Mouse (Mus musculus) forebrain, postnatal 0 days (tissue): Measurements from ENCODE around the gene Ugt1a9. TPM values are rescaled to one million over a fixed set of nuclear protein-coding genes. Genes with fewer than 3 reads are reported as not detected.
"Not testable (repeated sequence)": the region's sequence is repeated elsewhere in the genome, so short reads cannot be mapped to it uniquely, and the experiment has no call there.

ENCODE experiments used
- ATAC-seq: fragments of 200-750 bp; cut with Nextera tagmentation; 2 replicates; pipeline ENCODE4 v1.8.0; 2017; ENCODE audit warnings: mild to moderate bottlenecking, moderate library complexity
- DNase-seq: peaks from one replicate; pipeline ENCODE4 v3.0.0-alpha.2; 2015
- H3K27ac ChIP-seq: fragments of 300-500 bp; sonication (generic); 2 replicates; pipeline ENCODE4 v1.5.1; 2014; ENCODE audit warnings: low read depth, mild to moderate bottlenecking, antibody characterized with exemption, low read length, moderate library complexity, mixed read lengths
- H3K27me3 ChIP-seq: fragments of 300-500 bp; sonication (generic); 2 replicates; pipeline ENCODE4 v1.6.1; 2014; ENCODE audit warnings: mild to moderate bottlenecking, low read length, mixed read lengths; ENCODE audit not compliant: insufficient read depth
- H3K36me3 ChIP-seq: fragments of 300-500 bp; sonication (generic); 2 replicates; pipeline ENCODE4 v1.6.1; 2014; ENCODE audit warnings: mild to moderate bottlenecking, moderate library complexity; ENCODE audit not compliant: insufficient read depth
- H3K4me1 ChIP-seq: fragments of 300-500 bp; sonication (generic); 2 replicates; pipeline ENCODE4 v1.6.1; 2014; ENCODE audit warnings: antibody characterized with exemption; ENCODE audit not compliant: insufficient read depth
- H3K4me2 ChIP-seq: fragments of 300-500 bp; sonication (generic); 2 replicates; pipeline ENCODE4 v1.6.1; 2014; ENCODE audit warnings: low read depth, mild to moderate bottlenecking, moderate library complexity
- H3K4me3 ChIP-seq: fragments of 300-500 bp; sonication (generic); 2 replicates; pipeline ENCODE4 v1.5.1; 2014; ENCODE audit warnings: low read depth, low read length, mixed read lengths
- H3K9ac ChIP-seq: fragments of 300-500 bp; sonication (generic); 2 replicates; pipeline ENCODE4 v1.6.1; 2014; ENCODE audit warnings: mild to moderate bottlenecking
- H3K9me3 ChIP-seq: fragments of 300-500 bp; sonication (generic); 2 replicates; pipeline ENCODE4 v1.6.1; 2016; ENCODE audit warnings: low read length
- CTCF ChIP-seq: sonication (generic); IDR thresholded peaks from 2 replicates; pipeline ENCODE4 v1.5.1; 2016; ENCODE audit warnings: antibody characterized with exemption, control low read depth, low read depth
- WGBS: fragments of 180-500 bp; shearing (Covaris S2); extraction: QIAGEN DNeasy Blood & Tissue Kit; methylation state at CpG from one replicate; pipeline ENCODE4 v1.1.7; 2014; 5-methylcytosine and 5-hydroxymethylcytosine counted together
- polyA plus RNA-seq: library from polyadenylated mRNA; unstranded; fragments of >200 nt; fragmentation: Nextera tagmentation; extraction: Ambion mirVana; gene quantifications from 2 replicates; pipeline ENCODE4 v1.2.1, GENCODE M21; 2015
- total RNA-seq: library from RNA; depleted of rRNA; stranded (reverse); fragments of >200 nt; gene quantifications from 2 replicates; pipeline ENCODE4 v1.2.3, GENCODE M21; 2014

Gene Ugt1a9
- total and polyA plus RNA-seq, 2 experiments from 2014 or later = not detected

DNA sequence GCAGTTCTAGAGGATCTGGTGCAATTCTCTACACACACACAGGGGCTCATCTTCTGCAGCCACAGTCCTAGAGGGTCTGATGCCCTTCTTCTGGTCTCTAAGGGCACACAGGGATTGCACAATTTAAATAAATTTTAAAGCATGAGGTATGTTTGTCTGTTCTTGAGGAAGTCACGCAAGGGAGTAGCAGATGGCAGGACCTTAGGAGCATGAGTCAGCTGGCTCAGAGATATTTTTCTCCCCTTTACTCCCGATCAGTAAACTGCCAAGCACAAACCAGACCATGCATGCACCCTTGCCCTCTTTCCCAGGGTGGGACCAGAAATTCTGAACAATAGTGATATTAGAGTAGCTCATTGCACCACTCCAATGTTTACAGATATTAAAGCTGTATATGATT lies 87.8 kb downstream of the Ugt1a9 start:
- ATAC-seq (no peak), DNase-seq (no peak)
- H3K27me3 ChIP-seq = no peaks in the 10 kb centered on the region
- H3K4me1 ChIP-seq = no peaks in the 10 kb centered on the region
- TF ChIP-seq CTCF = no peak
- H3K4me3 ChIP-seq = no peak overlapping the region
- no peaks in the 10 kb centered on the region for H3K36me3 ChIP-seq
- no peak overlapping the region for H3K4me2 ChIP-seq
- H3K27ac ChIP-seq = no peak overlapping the region
- no peaks in the 10 kb centered on the region for H3K9me3 ChIP-seq
- 87% methylated on average over 2 of the region's 2 CpGs for WGBS
- H3K9ac ChIP-seq = no peak overlapping the region

- no peak within 1 kb of the TSS for H3K27ac ChIP-seq
- H3K9me3 ChIP-seq = no peaks in the 10 kb centered on the region
- no peaks in the 10 kb centered on the region for H3K27me3 ChIP-seq
- H3K4me3 ChIP-seq = no peak within 1 kb of the TSS
- no peak within 1 kb of the TSS for H3K9ac ChIP-seq
- H3K4me2 ChIP-seq = no peak within 1 kb of the TSS
- no peaks in the 10 kb centered on the region for H3K4me1 ChIP-seq
- no peak for ATAC-seq
- TF ChIP-seq CTCF = no peak
- 82% methylated on average over 5 of the region's 5 CpGs for WGBS
- DNase-seq = no peak
- no peaks in the 10 kb centered on the region for H3K36me3 ChIP-seq
Observed at GRCm38 (mm10) chr1:88165711-88166110, 95.1 kb downstream of the Ugt1a9 start, which contains the start of gene Ugt1a5. TSS of gene Ugt1a5 (plus strand) at chr1:88166012.

- H3K9me3 ChIP-seq, ATAC-seq, DNase-seq, H3K27ac ChIP-seq, H3K9ac ChIP-seq, H3K4me2 ChIP-seq, H3K36me3 ChIP-seq, H3K27me3 ChIP-seq, H3K4me1 ChIP-seq, H3K4me3 ChIP-seq: not testable (repeated sequence)
- WGBS = 92% methylated on average over 5 of the region's 7 CpGs
Observed at GRCm38 (mm10) chr1:88172190-88172589, 101.6 kb downstream of the Ugt1a9 start.

- no peak overlapping the region for H3K4me3 ChIP-seq
- no peak for TF ChIP-seq CTCF
- ATAC-seq (no peak), DNase-seq (no peak)
- H3K9me3 ChIP-seq = peaks cover 10% of the 10 kb centered on the region
- H3K4me1 ChIP-seq = no peaks in the 10 kb centered on the region
- H3K9ac ChIP-seq = no peak overlapping the region
- H3K27ac ChIP-seq = no peak overlapping the region
- no peak overlapping the region for H3K4me2 ChIP-seq
- no peaks in the 10 kb centered on the region for H3K36me3 ChIP-seq
- H3K27me3 ChIP-seq = no peaks in the 10 kb centered on the region
- 95% methylated on average over 1 of the region's 1 CpGs for WGBS
Observed at GRCm38 (mm10) chr1:88179657-88180056, 109.1 kb downstream of the Ugt1a9 start.

- Histone ChIP-seq H3K27ac (no peak overlapping the region), H3K36me3 (no peaks in the 10 kb centered on the region), H3K9me3 (no peaks in the 10 kb centered on the region), H3K4me1 (no peaks in the 10 kb centered on the region), H3K4me2 (no peak overlapping the region), H3K9ac (no peak overlapping the region), H3K27me3 (no peaks in the 10 kb centered on the region), H3K4me3 (no peak overlapping the region)
- ATAC-seq = no peak
- WGBS = 91% methylated on average over 5 of the region's 5 CpGs
- DNase-seq = no peak
- TF ChIP-seq CTCF = no peak
Observed at GRCm38 (mm10) chr1:88186325-88186935, 115.8 kb downstream of the Ugt1a9 start.

GRCm38 (mm10) chr1:88192136-88192535 lies 121.5 kb downstream of the Ugt1a9 start:
- WGBS = 75% methylated on average over 3 of the region's 3 CpGs
- no peak for TF ChIP-seq CTCF

GRCm38 (mm10) chr1:88195687-88196086 lies 125.1 kb downstream of the Ugt1a9 start:
- ATAC-seq (no peak), DNase-seq (no peak)
- Histone ChIP-seq H3K4me1 (no peaks in the 10 kb centered on the region), H3K9ac (no peak overlapping the region), H3K4me2 (no peak overlapping the region), H3K27ac (no peak overlapping the region), H3K36me3 (no peaks in the 10 kb centered on the region), H3K27me3 (no peaks in the 10 kb centered on the region), H3K4me3 (no peak overlapping the region), H3K9me3 (no peaks in the 10 kb centered on the region)
- WGBS = 83% methylated on average over 1 of the region's 1 CpGs
- TF ChIP-seq CTCF = no peak

More at GRCm38 (mm10) chr1:88192136-88192535, 121.5 kb downstream of the Ugt1a9 start:
- Histone ChIP-seq H3K36me3 (no peaks in the 10 kb centered on the region), H3K27me3 (no peaks in the 10 kb centered on the region), H3K27ac (no peak overlapping the region), H3K4me3 (no peak overlapping the region), H3K9me3 (no peaks in the 10 kb centered on the region), H3K4me1 (no peaks in the 10 kb centered on the region), H3K4me2 (no peak overlapping the region), H3K9ac (no peak overlapping the region)
- DNase-seq = no peak
- no peak for ATAC-seq
